Comparison of ENCODE assay signal across 31 mouse cellular contexts in genomic region chr11:68532773-68533172, GRCm38 (mm10). TPM values are rescaled to one million over a fixed set of nuclear protein-coding genes. Genes with fewer than 3 reads are reported as not detected.
DNase-seq lines count a peak whose midpoint lies in the region; ATAC-seq and TF ChIP-seq lines count a peak whose summit lies in the region.
"Had no signal": no experiment of that assay in that cellular context is flagged by ENCODE, and none has a peak within 500 bp of the region (broad histone marks: within the 10 kb centered on the region; RNA-seq: fewer than 3 reads in every experiment).

No protein-coding gene starts in this region.

- no peak for ATAC-seq in kidney, embryonic 16.5 days (ENCODE audit: low FRiP score, low TSS enrichment)
- ATAC-seq in liver, postnatal 0 days, result no peak
- no peak for ATAC-seq in megakaryocyte, adult 5-6 weeks (ENCODE audit: poor library complexity, severe bottlenecking)
- ATAC-seq: forebrain, embryonic 14.5 days; inflammation-experienced regulatory T-cells, adult 6 months; liver, embryonic 12.5 days; midbrain, embryonic 13.5 days had no signal

- no peak for TF ChIP-seq CTCF in liver, adult 2 months (IDR thresholded peaks at IDR 0.05; ENCODE audit: low read depth, low read length)
- TF ChIP-seq CTCF in liver, postnatal 0 days (IDR thresholded peaks at IDR 0.05; ENCODE audit: low read depth), result no peak
- TF ChIP-seq CTCF in MEL (IDR thresholded peaks at IDR 0.05 in 2 of 3, conservative IDR thresholded peaks at IDR 0.05 in 1 of 3; ENCODE audit: control insufficient read depth in 1 of 3, insufficient read depth in 1 of 3, low read depth in 2 of 3, low read length in 3 of 3, poor library complexity in 1 of 3, severe bottlenecking in 1 of 3), result no peak

- 72% methylated on average over 5 of the region's 5 CpGs for WGBS in kidney, embryonic 16.5 days
- 57% methylated on average over 5 of the region's 5 CpGs for WGBS in liver, adult 2 months
- WGBS in liver, postnatal 0 days (ENCODE audit: insufficient replicate concordance), result 58% methylated on average over 5 of the region's 5 CpGs

- DNase-seq in adrenal gland, postnatal 14 days, result peak; percentile 29
- DNase-seq in adrenal gland, adult 18-20 months (ENCODE audit: low spot score in 2 of 2), result no peak
- peak; percentile 40 for DNase-seq in kidney, adult 9 months
- DNase-seq in liver, adult 2 months (ENCODE audit: extremely low read depth, low read depth, low spot score), result peak; percentile 31
- DNase-seq in liver, postnatal 0 days, result no peak
- DNase-seq in MEL (ENCODE audit: low read depth, low spot score), result peak; percentile 42
- DNase-seq: cerebellum, adult 11 months; cerebellum, adult 9-10 months; cerebellum, postnatal 36 days; embryo, embryonic 11 days; gastrocnemius, postnatal 14 days; heart, adult 18-20 months; lung, adult 18-20 months; thymus, adult 2 months; thymus, postnatal 36 days had no signal

- H3K27ac ChIP-seq in kidney, embryonic 16.5 days (ENCODE audit: low read length), result no peak overlapping the region
- no peak overlapping the region for H3K27ac ChIP-seq in liver, adult 2 months (replicated peaks; ENCODE audit: insufficient read depth, low read depth, low read length)
- no peak overlapping the region for H3K27ac ChIP-seq in liver, postnatal 0 days (ENCODE audit: low read depth)
- H3K27ac ChIP-seq in MEL (ENCODE audit: control insufficient read depth, low read depth, low read length), result no peak overlapping the region
- H3K27ac ChIP-seq: embryonic facial prominence, embryonic 12.5 days; heart, embryonic 13.5 days; hindbrain, embryonic 10.5 days; hindbrain, embryonic 15.5 days; limb, embryonic 13.5 days; liver, embryonic 12.5 days; midbrain, embryonic 13.5 days had no signal

- H3K79me2 ChIP-seq in liver, adult 2 months (ENCODE audit: control insufficient read depth, insufficient read depth, low read length), result no peaks in the 10 kb centered on the region
- H3K79me2 ChIP-seq in MEL (ENCODE audit: control insufficient read depth, insufficient read depth, low read length, poor library complexity), result no peaks in the 10 kb centered on the region

- 0 out of 2 replicates have a peak, but pooled peaks cover 3% of the 10 kb centered on the region for H3K4me1 ChIP-seq in kidney, embryonic 16.5 days (ENCODE audit: insufficient read depth, low read length)
- H3K4me1 ChIP-seq in liver, adult 2 months (ENCODE audit: control insufficient read depth, insufficient read depth, low read length), result no peaks in the 10 kb centered on the region
- no peaks in the 10 kb centered on the region for H3K4me1 ChIP-seq in liver, postnatal 0 days (ENCODE audit: insufficient read depth)
- H3K4me1 ChIP-seq in MEL (ENCODE audit: control insufficient read depth in 1 of 2, insufficient read depth in 2 of 2, low read length in 2 of 2), result peaks cover 0 to 4% of the 10 kb centered on the region in 2 experiments; a peak in 2 of 4 replicates
- H3K4me1 ChIP-seq: embryonic facial prominence, embryonic 12.5 days; hindbrain, embryonic 15.5 days; limb, embryonic 13.5 days; liver, embryonic 12.5 days had no signal

- no peak overlapping the region for H3K4me3 ChIP-seq in kidney, embryonic 16.5 days (ENCODE audit: low read length)
- H3K4me3 ChIP-seq in liver, adult 2 months (ENCODE audit: insufficient read depth, low read depth, low read length), result no peak overlapping the region
- no peak overlapping the region for H3K4me3 ChIP-seq in liver, postnatal 0 days (ENCODE audit: low read depth, low read length)
- H3K4me3 ChIP-seq in MEL (ENCODE audit: control insufficient read depth in 1 of 2, insufficient read depth in 1 of 2, low read depth in 2 of 2, low read length in 2 of 2), result no peak overlapping the region
- H3K4me3 ChIP-seq: embryonic facial prominence, embryonic 12.5 days; heart, embryonic 13.5 days; hindbrain, embryonic 10.5 days; hindbrain, embryonic 15.5 days; limb, embryonic 13.5 days; liver, embryonic 12.5 days; megakaryocyte, embryonic 14.5 days; midbrain, embryonic 13.5 days had no signal

- no peak overlapping the region for H3K4me2 ChIP-seq in kidney, embryonic 16.5 days (replicated peaks; ENCODE audit: low read depth, low read length)
- no peak overlapping the region for H3K4me2 ChIP-seq in liver, postnatal 0 days (ENCODE audit: low read depth, low read length)
- H3K4me2 ChIP-seq: embryonic facial prominence, embryonic 12.5 days; heart, embryonic 13.5 days; hindbrain, embryonic 15.5 days; limb, embryonic 13.5 days; liver, embryonic 12.5 days; midbrain, embryonic 13.5 days had no signal

- H3K9me3 ChIP-seq in kidney, embryonic 16.5 days (ENCODE audit: low read length), result no peaks in the 10 kb centered on the region
- no peaks in the 10 kb centered on the region for H3K9me3 ChIP-seq in liver, postnatal 0 days (ENCODE audit: low read length)
- no peaks in the 10 kb centered on the region for H3K9me3 ChIP-seq in MEL (replicated peaks; ENCODE audit: insufficient read depth, low read length)
- H3K9me3 ChIP-seq: embryonic facial prominence, embryonic 12.5 days; heart, embryonic 13.5 days; hindbrain, embryonic 10.5 days; hindbrain, embryonic 15.5 days; limb, embryonic 13.5 days; liver, embryonic 12.5 days; megakaryocyte, embryonic 14.5 days; midbrain, embryonic 13.5 days had no signal

- no peaks in the 10 kb centered on the region for H3K27me3 ChIP-seq in kidney, embryonic 16.5 days (ENCODE audit: insufficient read depth, low read length)
- no peaks in the 10 kb centered on the region for H3K27me3 ChIP-seq in liver, adult 2 months (ENCODE audit: control insufficient read depth, insufficient read depth, low read length)
- H3K27me3 ChIP-seq in liver, postnatal 0 days (ENCODE audit: insufficient read depth, low read length), result no peaks in the 10 kb centered on the region
- H3K27me3 ChIP-seq in MEL (ENCODE audit: control insufficient read depth in 1 of 2, insufficient read depth in 2 of 2, low read length in 2 of 2), result no peaks in the 10 kb centered on the region
- H3K27me3 ChIP-seq: hindbrain, embryonic 15.5 days; midbrain, embryonic 13.5 days had no signal

- TF ChIP-seq RAD21 in MEL (IDR thresholded peaks at IDR 0.05; ENCODE audit: low read depth, low read length), result no peak

- no peak for TF ChIP-seq POLR2A in liver, adult 2 months (IDR thresholded peaks at IDR 0.05; ENCODE audit: extremely low read depth, insufficient read depth, low read length)
- TF ChIP-seq POLR2A in MEL (IDR thresholded peaks at IDR 0.05; ENCODE audit: control insufficient read depth in 1 of 2, insufficient read depth in 1 of 2, low read depth in 1 of 2, low read length in 2 of 2, poor library complexity in 1 of 2), result no peak

- no peak for TF ChIP-seq EP300 in liver, postnatal 0 days (IDR thresholded peaks at IDR 0.05; ENCODE audit: low read depth)
- no peak for TF ChIP-seq EP300 in MEL (IDR thresholded peaks at IDR 0.05; ENCODE audit: low read depth in 1 of 2, low read length in 2 of 2)

- no peaks in the 10 kb centered on the region for H3K36me3 ChIP-seq in kidney, embryonic 16.5 days (ENCODE audit: insufficient read depth, low read length)
- H3K36me3 ChIP-seq in liver, adult 2 months (ENCODE audit: control insufficient read depth, insufficient read depth, low read length), result no peaks in the 10 kb centered on the region
- no peaks in the 10 kb centered on the region for H3K36me3 ChIP-seq in liver, postnatal 0 days (replicated peaks; ENCODE audit: insufficient read depth, low read length)
- H3K36me3 ChIP-seq in MEL (ENCODE audit: control insufficient read depth in 1 of 2, insufficient read depth in 2 of 2, low read length in 2 of 2), result no peaks in the 10 kb centered on the region
- H3K36me3 ChIP-seq: embryonic facial prominence, embryonic 12.5 days; heart, embryonic 13.5 days; hindbrain, embryonic 10.5 days; hindbrain, embryonic 15.5 days; limb, embryonic 13.5 days; liver, embryonic 12.5 days; midbrain, embryonic 13.5 days had no signal

- no peak overlapping the region for H3K9ac ChIP-seq in kidney, embryonic 16.5 days (replicated peaks; ENCODE audit: low read length)
- H3K9ac ChIP-seq in liver, adult 2 months (ENCODE audit: low read depth, low read length), result no peak overlapping the region
- H3K9ac ChIP-seq in liver, postnatal 0 days (replicated peaks), result no peak overlapping the region
- no peak overlapping the region for H3K9ac ChIP-seq in MEL (ENCODE audit: control insufficient read depth, low read depth, low read length, poor library complexity, severe bottlenecking)
- H3K9ac ChIP-seq: embryonic facial prominence, embryonic 12.5 days; heart, embryonic 13.5 days; hindbrain, embryonic 15.5 days; limb, embryonic 13.5 days; liver, embryonic 12.5 days; midbrain, embryonic 13.5 days had no signal

RNA-seq across cellular contexts. Expression of gene Mfsd6l, which starts 23.2 kb away (rescaled TPM):
- 0.15 TPM in 1 of 2 replicates, not detected in the other for total RNA-seq in adrenal gland, postnatal 14 days (2021)
- total RNA-seq in adrenal gland, adult 18-20 months (2021), result not detected
- polyA plus RNA-seq in kidney, embryonic 16.5 days (2015; fragmentation: Nextera tagmentation; extraction: Ambion mirVana), result 2.6 and 2.9 TPM in 2 replicates
- not detected in 2 replicates for total RNA-seq in liver, adult 2 months (2014; rRNA removed)
- polyA plus RNA-seq in liver, adult 2 months (2012; rRNA removed), result 0.06 and 0.07 TPM in 2 replicates
- polyA plus RNA-seq in liver, postnatal 0 days (2015; fragmentation: Nextera tagmentation; extraction: Ambion mirVana), result 0.12 TPM in 1 of 2 replicates, not detected in the other
- not detected in 2 replicates for total RNA-seq in MEL (2012; rRNA removed)
- under 1 TPM in 1 of 2 experiments, not detected in 1; 0.04 TPM for polyA plus RNA-seq in MEL (2012; ENCODE audit: insufficient read depth in 1 of 2, insufficient read length in 2 of 2, low read depth in 1 of 2, low replicate concordance in 2 of 2, missing spikeins in 1 of 2)
- total RNA-seq in megakaryocyte, adult 5-6 weeks (2015), result 0.59 and 1.9 TPM in 2 replicates
- total RNA-seq in megakaryocyte, adult 5-6 weeks (2017), result 2.4 TPM in 2 replicates
- total RNA-seq: gastrocnemius, postnatal 14 days; layer of hippocampus, adult 8-10 months; layer of hippocampus, postnatal 25 days had no signal
- polyA plus RNA-seq: forebrain, embryonic 14.5 days; heart, embryonic 13.5 days; hindbrain, embryonic 15.5 days; inflammation-experienced regulatory T-cells, adult 6 months; liver, embryonic 12.5 days; midbrain, embryonic 13.5 days; neural tube, embryonic 14.5 days had no signal

RNA-seq across cellular contexts. Expression of gene Pik3r6, which starts 30.0 kb away (rescaled TPM):
- 4.4 and 5.1 TPM in 2 replicates for total RNA-seq in adrenal gland, postnatal 14 days (2021)
- total RNA-seq in adrenal gland, adult 18-20 months (2021), result 1 to 10 TPM; 2.8 to 3.2 TPM
- 5.0 and 5.9 TPM in 2 replicates for polyA plus RNA-seq in kidney, embryonic 16.5 days (2015; fragmentation: Nextera tagmentation; extraction: Ambion mirVana)
- total RNA-seq in liver, adult 2 months (2014; rRNA removed), result 0.74 and 1.4 TPM in 2 replicates
- 0.37 and 0.73 TPM in 2 replicates for polyA plus RNA-seq in liver, adult 2 months (2012; rRNA removed)
- polyA plus RNA-seq in liver, postnatal 0 days (2015; fragmentation: Nextera tagmentation; extraction: Ambion mirVana), result 2.4 and 2.5 TPM in 2 replicates
- total RNA-seq in MEL (2012; rRNA removed), result 0.36 and 0.42 TPM in 2 replicates
- polyA plus RNA-seq in MEL (2012; ENCODE audit: insufficient read depth in 1 of 2, insufficient read length in 2 of 2, low read depth in 1 of 2, low replicate concordance in 2 of 2, missing spikeins in 1 of 2), result 1 to 10 TPM in 1 of 2 experiments, not detected in 1; 1.5 TPM
- total RNA-seq in megakaryocyte, adult 5-6 weeks (2015), result 35.9 TPM in 2 replicates
- total RNA-seq in megakaryocyte, adult 5-6 weeks (2017), result 63.6 and 67.3 TPM in 2 replicates
- polyA plus RNA-seq: inflammation-experienced regulatory T-cells, adult 6 months had no signal

RNA-seq across cellular contexts. Expression of gene Ccdc42, which starts 54.0 kb away (rescaled TPM):
- total RNA-seq in adrenal gland, postnatal 14 days (2021), result not detected in 2 replicates
- total RNA-seq in adrenal gland, adult 18-20 months (2021), result under 1 TPM in 1 of 2 experiments, not detected in 1; 0.42 TPM
- 3.3 and 3.5 TPM in 2 replicates for polyA plus RNA-seq in kidney, embryonic 16.5 days (2015; fragmentation: Nextera tagmentation; extraction: Ambion mirVana)
- not detected in 2 replicates for total RNA-seq in liver, adult 2 months (2014; rRNA removed)
- polyA plus RNA-seq in liver, adult 2 months (2012; rRNA removed), result not detected in 2 replicates
- polyA plus RNA-seq in liver, postnatal 0 days (2015; fragmentation: Nextera tagmentation; extraction: Ambion mirVana), result not detected in 2 replicates
- not detected in 2 replicates for total RNA-seq in MEL (2012; rRNA removed)
- polyA plus RNA-seq in MEL (2012; ENCODE audit: insufficient read depth in 1 of 2, insufficient read length in 2 of 2, low read depth in 1 of 2, low replicate concordance in 2 of 2, missing spikeins in 1 of 2), result not detected
- not detected in 2 replicates for total RNA-seq in megakaryocyte, adult 5-6 weeks (2015)
- total RNA-seq in megakaryocyte, adult 5-6 weeks (2017), result not detected in 2 replicates
- total RNA-seq: heart, adult 18-20 months; monocyte, adult 5-6 weeks had no signal
- polyA plus RNA-seq: inflammation-experienced regulatory T-cells, adult 6 months; neural tube, embryonic 14.5 days; thymus, adult 2 months had no signal

Comparison
In these comparisons a context has a peak if more than half of its experiments do, and no peak if none do; other contexts are left out.
1. DNase-seq: peak in adrenal gland, postnatal 14 days (single experiment), kidney, adult 9 months (single experiment), liver, adult 2 months (single experiment) and MEL (single experiment); none in adrenal gland, adult 18-20 months (0 of 2) and liver, postnatal 0 days (single experiment).